Mouse (Mus musculus): ENCODE measurements around the gene Mtrf1l. TPM values are rescaled to one million over a fixed set of nuclear protein-coding genes. Genes with fewer than 3 reads are reported as not detected.
A peak's percentile ranks its signal among the peaks of the same experiment; 100 is the strongest.

Mtrf1l gene
- 10 to 100 TPM in 25 of 26 experiments, 1 to 10 TPM in 1; 7.7 to 46.7 (median 22.5) TPM for total RNA-seq (2018; cell fraction: chromatin; rRNA removed)
- 1 to 10 TPM; 2.9 to 8.0 (median 5.0) TPM for total RNA-seq (2018; cell fraction: cytosol; rRNA removed)
- total RNA-seq (2018; cell fraction: nucleus; rRNA removed): 10 to 100 TPM in 20 of 26 experiments, 1 to 10 TPM in 6; 5.9 to 37.1 (median 13.9) TPM
- 3.7 to 8.9 TPM (median 7.3 TPM) in 3 replicates for polyA plus RNA-seq (2018)

DNA sequence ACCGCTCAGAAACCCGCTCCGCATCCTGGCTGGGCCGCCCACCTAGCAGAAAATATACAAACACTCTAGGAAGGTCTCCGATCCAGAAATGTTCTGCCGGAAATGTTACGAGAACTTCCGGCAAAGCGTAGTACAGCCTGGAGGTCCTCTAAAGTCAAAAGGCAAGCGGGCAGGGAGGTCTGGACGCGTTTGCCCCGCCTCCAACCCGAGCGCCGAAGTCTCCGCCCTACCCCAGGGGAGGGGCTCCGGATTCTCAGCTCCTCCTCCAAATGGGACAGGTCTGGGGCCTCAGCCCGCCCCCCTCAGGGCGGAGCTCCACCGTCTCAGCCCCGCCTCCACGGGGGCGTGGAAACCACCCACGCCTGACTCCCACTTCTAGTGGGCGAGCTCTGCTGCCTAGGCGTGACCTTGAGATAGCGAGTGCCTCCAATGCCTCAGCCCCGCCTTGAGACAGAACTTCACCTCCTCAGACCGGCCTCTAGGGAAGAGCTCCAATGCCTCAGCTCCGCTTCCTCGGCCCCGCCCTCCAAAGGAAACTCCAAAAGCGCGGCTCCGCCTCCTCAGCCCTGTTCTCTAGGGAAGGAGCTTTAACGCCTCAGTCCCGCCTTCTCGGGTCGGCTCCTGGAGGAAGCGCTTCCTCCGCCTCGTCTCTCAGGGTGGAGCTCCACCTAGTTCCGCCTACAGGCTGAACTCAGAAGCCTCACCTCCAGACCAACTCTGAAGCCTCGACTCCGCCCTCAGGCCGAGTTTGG lies at the start of gene Mtrf1l:
Gene Mtrf1l, minus strand, starts transcription at position 171 of the 752 bp plus-strand sequence.
- Histone ChIP-seq H3K36me3 (ENCODE audit: inconsistent target) (peaks cover 17% of the 10 kb centered on the region), H3K4me3 (ENCODE audit: inconsistent target) (peak within 1 kb of the TSS; percentile 75), H3K27ac (peak within 1 kb of the TSS; percentile 80), H3K79me2 (ENCODE audit: inconsistent target) (peaks cover 41% of the 10 kb centered on the region)
- 1% methylated on average over 44 of the region's 47 CpGs for WGBS (ENCODE audit: missing documents)

DNA sequence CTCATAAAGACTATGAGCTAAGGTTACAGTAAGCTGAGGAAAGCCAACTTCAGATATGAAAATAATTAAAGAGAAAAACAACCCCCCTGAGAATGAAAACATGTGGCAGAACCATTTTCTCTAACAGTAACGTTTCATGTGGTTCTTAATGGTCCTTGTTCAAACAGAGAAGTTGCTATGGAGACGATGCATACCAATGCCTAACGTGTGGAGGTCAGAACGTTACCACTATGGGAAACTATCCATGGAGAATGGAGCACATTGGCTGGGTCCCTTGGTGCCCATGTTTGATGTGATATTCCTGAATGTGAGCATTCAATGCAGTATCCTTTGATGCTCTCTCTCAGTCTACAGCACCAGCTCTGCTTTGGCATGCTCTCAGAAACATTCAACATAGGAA lies 47.4 kb upstream of the Mtrf1l start:
- Histone ChIP-seq H3K79me2 (ENCODE audit: inconsistent target) (no peaks in the 10 kb centered on the region), H3K36me3 (ENCODE audit: inconsistent target) (no peaks in the 10 kb centered on the region), H3K4me3 (ENCODE audit: inconsistent target) (no peak overlapping the region), H3K27ac (no peak overlapping the region)
- WGBS (ENCODE audit: missing documents): 76% methylated on average over 4 of the region's 4 CpGs

DNA sequence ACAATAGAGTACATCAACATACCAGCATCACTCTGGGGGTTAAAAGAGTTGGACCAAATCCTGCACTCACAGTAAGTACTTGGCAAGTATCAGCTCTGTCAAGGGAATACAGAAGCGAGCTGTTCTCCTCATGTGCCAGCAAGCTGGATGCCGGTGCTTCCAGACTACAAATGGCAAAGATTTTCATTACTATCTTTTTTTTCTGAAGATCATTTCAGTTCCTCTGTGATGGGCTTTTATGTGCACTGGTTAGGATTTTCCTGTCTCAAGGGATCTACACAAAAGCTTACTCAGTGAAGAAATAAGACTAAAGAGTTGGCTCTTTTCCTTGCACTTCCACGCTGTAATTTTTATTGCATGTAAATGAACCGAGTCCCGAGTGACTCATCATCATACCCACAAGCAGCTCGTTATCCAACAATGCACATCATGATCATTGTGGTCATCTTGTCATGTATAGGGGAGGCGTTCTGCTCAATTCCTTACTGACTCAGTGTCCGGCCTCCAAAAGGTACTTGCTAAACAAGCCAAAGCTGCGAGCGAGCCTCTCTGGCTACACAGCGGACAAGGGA lies 44.4 kb upstream of the Mtrf1l start:
- H3K36me3 ChIP-seq (ENCODE audit: inconsistent target): no peaks in the 10 kb centered on the region
- WGBS (ENCODE audit: missing documents): 89% methylated on average over 11 of the region's 11 CpGs
- H3K79me2 ChIP-seq (ENCODE audit: inconsistent target): no peaks in the 10 kb centered on the region
- H3K27ac ChIP-seq: no peak overlapping the region
- H3K4me3 ChIP-seq (ENCODE audit: inconsistent target): no peak overlapping the region

- no peak overlapping the region for H3K27ac ChIP-seq
- WGBS (ENCODE audit: missing documents): 46% methylated on average over 2 of the region's 2 CpGs
- no peaks in the 10 kb centered on the region for H3K36me3 ChIP-seq (ENCODE audit: inconsistent target)
- H3K4me3 ChIP-seq (ENCODE audit: inconsistent target): no peak overlapping the region
- no peaks in the 10 kb centered on the region for H3K79me2 ChIP-seq (ENCODE audit: inconsistent target)
These were observed 42.3 kb upstream of the Mtrf1l start for GRCm38 (mm10) chr10:5865996-5866395.

DNA sequence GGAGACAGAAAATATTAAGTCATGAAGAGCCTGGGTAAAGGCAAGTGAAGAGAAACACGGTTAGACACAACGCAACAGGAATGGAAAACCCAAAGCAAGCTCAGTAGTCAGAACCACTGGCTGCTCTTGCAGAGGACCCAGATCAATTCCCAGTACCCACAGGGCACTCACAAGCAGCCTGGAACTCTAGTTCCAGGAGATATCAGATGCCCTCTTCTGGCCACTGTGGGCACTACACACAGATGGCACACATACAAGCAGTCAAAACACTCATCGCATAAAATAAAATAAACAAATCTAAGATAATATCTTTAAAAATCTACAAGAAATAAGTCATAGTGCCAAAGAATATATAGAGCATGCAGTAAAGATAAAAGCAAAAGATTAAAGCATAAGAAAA lies 39.0 kb upstream of the Mtrf1l start:
- 88% methylated on average over 3 of the region's 3 CpGs for WGBS (ENCODE audit: missing documents)
- H3K4me3 ChIP-seq (ENCODE audit: inconsistent target): no peak overlapping the region
- no peaks in the 10 kb centered on the region for H3K79me2 ChIP-seq (ENCODE audit: inconsistent target)
- no peaks in the 10 kb centered on the region for H3K36me3 ChIP-seq (ENCODE audit: inconsistent target)
- no peak overlapping the region for H3K27ac ChIP-seq

DNA sequence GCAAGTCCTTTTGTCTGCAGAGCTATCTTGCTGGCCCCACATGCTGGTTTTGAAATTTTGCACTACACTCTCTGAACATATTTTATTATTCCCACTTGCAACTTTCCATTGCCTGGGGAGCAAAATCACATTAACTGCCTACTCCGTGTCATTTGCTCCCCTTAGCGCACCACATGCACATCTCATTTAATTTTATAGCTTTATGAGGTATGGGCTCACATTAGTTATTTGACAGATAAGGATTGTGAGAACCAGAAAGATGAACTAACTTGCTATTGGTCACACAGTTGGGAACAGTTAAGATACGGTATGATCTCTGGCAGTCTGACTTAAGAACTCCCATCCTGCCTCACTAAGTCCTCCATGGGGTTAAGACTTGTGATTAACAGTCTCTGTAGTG lies 37.1 kb upstream of the Mtrf1l start:
- no peak overlapping the region for H3K4me3 ChIP-seq (ENCODE audit: inconsistent target)
- H3K27ac ChIP-seq: no peak overlapping the region
- no peaks in the 10 kb centered on the region for H3K36me3 ChIP-seq (ENCODE audit: inconsistent target)
- no peaks in the 10 kb centered on the region for H3K79me2 ChIP-seq (ENCODE audit: inconsistent target)
- 93% methylated on average over 3 of the region's 3 CpGs for WGBS (ENCODE audit: missing documents)

DNA sequence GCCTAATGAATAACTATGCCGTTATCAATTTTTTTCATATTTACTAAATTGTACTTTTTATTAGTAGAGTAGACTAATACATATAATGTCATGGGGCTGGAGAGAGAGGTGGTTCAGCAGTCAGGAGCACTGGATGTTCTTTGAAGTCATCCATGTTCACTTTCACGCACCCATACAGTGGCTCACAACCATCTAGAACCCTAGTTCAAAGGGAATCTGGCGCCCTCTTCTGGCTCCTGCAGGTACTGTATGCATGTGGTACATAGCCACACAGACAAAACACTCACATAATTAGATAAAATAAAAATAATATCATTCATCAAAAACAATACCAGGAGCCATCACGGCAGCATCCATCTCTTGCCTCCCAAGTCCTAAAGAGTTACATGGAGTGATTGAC lies 36.0 kb upstream of the Mtrf1l start:
- no peaks in the 10 kb centered on the region for H3K79me2 ChIP-seq (ENCODE audit: inconsistent target)
- 74% methylated on average over 4 of the region's 4 CpGs for WGBS (ENCODE audit: missing documents)
- no peak overlapping the region for H3K4me3 ChIP-seq (ENCODE audit: inconsistent target)
- H3K36me3 ChIP-seq (ENCODE audit: inconsistent target): no peaks in the 10 kb centered on the region
- H3K27ac ChIP-seq: no peak overlapping the region

DNA sequence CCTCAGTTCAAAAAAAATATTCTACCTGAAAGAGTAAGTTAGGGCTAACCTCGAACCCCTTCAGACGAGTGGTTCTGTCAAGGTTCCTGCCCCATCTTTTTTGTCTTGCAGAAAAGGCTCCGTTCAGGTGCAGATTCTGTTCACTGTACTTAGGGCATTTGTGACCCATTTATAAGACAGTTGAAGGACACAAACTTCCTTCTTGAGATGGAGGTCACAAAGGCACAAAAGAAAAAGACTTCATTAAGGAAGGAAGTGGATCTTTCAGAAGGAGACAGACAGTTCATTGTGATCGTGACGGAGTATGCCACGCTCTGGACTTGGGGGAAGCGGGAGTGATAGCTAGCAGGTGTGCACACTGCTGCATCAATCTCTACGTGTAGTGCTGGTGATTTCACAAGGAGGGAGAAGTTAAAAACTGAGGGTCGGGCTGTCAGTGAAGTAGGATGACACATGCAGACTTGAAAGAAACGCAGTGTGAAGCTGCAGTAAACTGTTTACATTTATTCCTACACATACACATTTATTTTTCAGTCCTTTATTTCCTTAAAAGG lies 34.4 kb upstream of the Mtrf1l start:
- H3K79me2 ChIP-seq (ENCODE audit: inconsistent target): no peaks in the 10 kb centered on the region
- no peak overlapping the region for H3K27ac ChIP-seq
- no peaks in the 10 kb centered on the region for H3K36me3 ChIP-seq (ENCODE audit: inconsistent target)
- WGBS (ENCODE audit: missing documents): 29% methylated on average over 10 of the region's 10 CpGs
- H3K4me3 ChIP-seq (ENCODE audit: inconsistent target): no peak overlapping the region

GRCm38 (mm10) chr10:5853290-5853868 lies 29.7 kb upstream of the Mtrf1l start:
- 85% methylated on average over 8 of the region's 8 CpGs for WGBS (ENCODE audit: missing documents)
- Histone ChIP-seq H3K79me2 (ENCODE audit: inconsistent target) (no peaks in the 10 kb centered on the region), H3K36me3 (ENCODE audit: inconsistent target) (no peaks in the 10 kb centered on the region), H3K4me3 (ENCODE audit: inconsistent target) (no peak overlapping the region), H3K27ac (no peak overlapping the region)

DNA sequence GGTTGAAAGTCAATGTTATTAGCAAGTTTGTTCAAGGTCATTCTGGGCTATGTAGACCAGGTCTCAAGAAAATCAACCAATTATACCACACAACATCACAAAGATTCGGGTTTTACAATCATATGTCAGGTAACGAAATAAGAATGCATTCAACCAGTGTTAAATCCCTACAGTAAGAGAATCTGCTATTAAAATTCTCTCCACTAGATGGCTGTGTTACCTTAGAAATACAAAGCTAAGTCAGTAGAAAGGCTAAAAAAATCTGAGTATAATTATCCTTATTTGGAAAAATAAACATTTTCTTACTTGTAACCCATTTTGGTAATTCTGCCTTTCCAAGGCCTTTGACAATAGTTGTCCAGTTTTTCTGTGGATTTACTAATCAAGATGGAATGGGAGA lies 23.2 kb upstream of the Mtrf1l start:
- Histone ChIP-seq H3K27ac (no peak overlapping the region), H3K79me2 (ENCODE audit: inconsistent target) (no peaks in the 10 kb centered on the region), H3K36me3 (ENCODE audit: inconsistent target) (no peaks in the 10 kb centered on the region), H3K4me3 (ENCODE audit: inconsistent target) (no peak overlapping the region)
- 25% methylated on average over 2 of the region's 2 CpGs for WGBS (ENCODE audit: missing documents)

- no peaks in the 10 kb centered on the region for H3K36me3 ChIP-seq (ENCODE audit: inconsistent target)
- H3K79me2 ChIP-seq (ENCODE audit: inconsistent target): no peaks in the 10 kb centered on the region
- H3K4me3 ChIP-seq (ENCODE audit: inconsistent target): no peak overlapping the region
- WGBS (ENCODE audit: missing documents): 87% methylated on average over 4 of the region's 4 CpGs
- H3K27ac ChIP-seq: no peak overlapping the region
These were observed 17.7 kb upstream of the Mtrf1l start for GRCm38 (mm10) chr10:5841369-5841768.

DNA sequence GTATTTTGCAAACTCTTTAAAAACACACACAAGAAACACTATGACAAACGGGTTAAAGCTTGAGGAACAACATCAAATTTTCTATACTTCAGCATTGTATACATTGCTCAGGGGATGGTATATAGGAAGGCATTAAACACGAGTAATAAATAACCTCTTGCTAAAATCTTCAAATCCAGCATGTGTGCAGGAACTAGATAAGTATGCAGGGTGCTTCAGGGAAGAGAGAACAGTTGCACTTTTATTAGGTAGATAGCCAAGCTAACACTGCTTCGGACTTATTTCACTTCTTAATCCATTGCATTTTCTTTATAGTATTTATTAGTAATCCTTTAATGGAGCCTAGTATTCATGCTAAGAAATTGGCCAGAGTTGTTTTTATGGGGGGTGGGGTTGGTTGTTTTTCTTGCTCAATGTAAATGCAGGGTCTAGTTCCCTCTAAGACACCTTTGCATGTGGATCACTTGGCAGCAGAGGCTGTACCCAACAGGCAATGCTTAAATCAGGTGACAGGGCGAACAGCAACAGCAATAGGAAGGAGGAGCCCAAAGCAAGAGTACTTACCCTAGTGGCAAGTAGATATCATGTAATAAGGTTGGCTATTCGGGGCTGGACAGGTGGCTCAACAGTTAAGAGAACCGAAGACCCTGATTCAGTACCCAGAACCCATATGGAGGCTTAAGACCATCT lies 2.8 kb upstream of the Mtrf1l start:
- Histone ChIP-seq H3K27ac (no peak overlapping the region), H3K36me3 (ENCODE audit: inconsistent target) (no peaks in the 10 kb centered on the region), H3K79me2 (ENCODE audit: inconsistent target) (peaks cover 19% of the 10 kb centered on the region), H3K4me3 (ENCODE audit: inconsistent target) (no peak overlapping the region)
- 92% methylated on average over 5 of the region's 6 CpGs for WGBS (ENCODE audit: missing documents)

DNA sequence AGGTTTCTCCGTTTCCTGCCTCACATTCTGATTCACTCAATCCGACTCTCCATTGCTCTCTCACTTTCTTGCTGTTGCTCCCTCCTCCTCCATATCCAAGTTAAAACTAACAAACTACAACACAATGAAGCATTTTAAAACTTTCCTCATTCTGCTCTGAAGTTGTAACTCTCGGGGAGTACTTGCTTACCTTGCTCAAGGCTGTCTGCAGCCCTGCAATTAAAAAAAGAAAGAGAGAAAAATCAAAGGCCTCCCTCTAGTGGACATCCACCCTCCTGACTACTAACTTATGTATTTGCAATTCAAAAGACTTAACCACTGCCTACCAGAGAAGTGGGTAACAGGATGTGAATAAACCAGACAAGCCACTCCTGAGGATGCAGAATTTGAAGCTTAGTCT lies 1.1 kb upstream of the Mtrf1l start:
- 2% methylated on average over 3 of the region's 3 CpGs for WGBS (ENCODE audit: missing documents)
- H3K79me2 ChIP-seq (ENCODE audit: inconsistent target): peaks cover 36% of the 10 kb centered on the region

GRCm38 (mm10) chr10:5823291-5823739 lies 395 bp downstream of the Mtrf1l start:
- Histone ChIP-seq H3K27ac (peak overlapping the region; percentile 25; the same call in 1 of the 2 replicates), H3K79me2 (ENCODE audit: inconsistent target) (peaks cover 41% of the 10 kb centered on the region)
- WGBS (ENCODE audit: missing documents): under 1% methylated on average over 37 of the region's 37 CpGs

More for the DNA sequence above, 1.1 kb upstream of the Mtrf1l start:
- Histone ChIP-seq H3K4me3 (ENCODE audit: inconsistent target) (peak overlapping the region; percentile 75), H3K27ac (peak overlapping the region; percentile 80), H3K36me3 (ENCODE audit: inconsistent target) (peaks cover 8% of the 10 kb centered on the region)

More at GRCm38 (mm10) chr10:5823291-5823739, 395 bp downstream of the Mtrf1l start:
- Histone ChIP-seq H3K36me3 (ENCODE audit: inconsistent target) (peaks cover 23% of the 10 kb centered on the region), H3K4me3 (ENCODE audit: inconsistent target) (peak overlapping the region; percentile 75)

Measured in macrophage (primary cell).